Mouse (Mus musculus): ENCODE results near the gene Optc. TPM values are rescaled to one million over a fixed set of nuclear protein-coding genes. Genes with fewer than 3 reads are reported as not detected.

Optc gene
- total RNA-seq, 1 experiment from 2014 or later = 1.2 TPM

Other genes starting within 250 kb of the Optc start
- gene Zbed6, start 247.1 kb downstream of the Optc start, total RNA-seq (2021) = 8.0 and 10.9 TPM in 2 replicates
- 36.0 and 37.9 TPM in 2 replicates for gene Gm38394, start 246.7 kb downstream of the Optc start, total RNA-seq (2021)
- 0.82 and 7.1 TPM in 2 replicates for gene Lax1, start 217.9 kb downstream of the Optc start, total RNA-seq (2021)
- gene Atp2b4, start 107.0 kb downstream of the Optc start, total RNA-seq (2021) = 36.6 and 36.7 TPM in 2 replicates
- gene Prelp, start 13.4 kb upstream of the Optc start, total RNA-seq (2021) = 100 and 111 TPM in 2 replicates
- gene Fmod, start 129.3 kb upstream of the Optc start, total RNA-seq (2021) = 13.9 and 15.3 TPM in 2 replicates
- gene Btg2, start 171.1 kb upstream of the Optc start, total RNA-seq (2021) = 36.7 and 58.2 TPM in 2 replicates
- gene Chit1, start 203.2 kb upstream of the Optc start, total RNA-seq (2021) = not detected in 2 replicates

Measured in adrenal gland, postnatal 14 days (tissue).